Mouse (Mus musculus): ENCODE data around the gene Zic2.

GRCm38 (mm10) chr14:122475557-122476040, 364 bp downstream of the Zic2 start:
- TF ChIP-seq CTCF (IDR thresholded peaks at IDR 0.05; ENCODE audit: low read depth, low read length) (no peak), POLR2A (IDR thresholded peaks at IDR 0.05; ENCODE audit: extremely low read depth, insufficient read depth, low read length) (no peak)
